Mouse (Mus musculus) midbrain, embryonic 15.5 days (tissue): ENCODE data around the gene Lyzl4. TPM values are rescaled to one million over a fixed set of nuclear protein-coding genes. Genes with fewer than 3 reads are reported as not detected.

ENCODE experiments used
- ATAC-seq: fragments of 200-750 bp; cut with Nextera tagmentation; replicated peaks from 2 replicates; pipeline ENCODE4 v1.8.0; 2017; ENCODE audit warnings: moderate TSS enrichment
- H3K27ac ChIP-seq: fragments of 300-500 bp; sonication (generic); 2 replicates; pipeline ENCODE4 v1.5.1; 2015; ENCODE audit warnings: mild to moderate bottlenecking, inconsistent platforms
- H3K27me3 ChIP-seq: fragments of 300-500 bp; sonication (generic); replicated peaks from 2 replicates; pipeline ENCODE4 v1.6.1; 2015; ENCODE audit warnings: inconsistent platforms
- H3K36me3 ChIP-seq: fragments of 300-500 bp; sonication (generic); replicated peaks from 2 replicates; pipeline ENCODE4 v1.6.1; 2015; ENCODE audit warnings: inconsistent platforms
- H3K4me1 ChIP-seq: fragments of 300-500 bp; sonication (generic); 2 replicates; pipeline ENCODE4 v1.6.1; 2015; ENCODE audit warnings: inconsistent platforms
- H3K4me2 ChIP-seq: fragments of 300-500 bp; sonication (generic); 2 replicates; pipeline ENCODE4 v1.6.1; 2015; ENCODE audit warnings: inconsistent platforms, mild to moderate bottlenecking, moderate library complexity
- H3K4me3 ChIP-seq: fragments of 300-500 bp; sonication (generic); 2 replicates; pipeline ENCODE4 v1.5.1; 2015; ENCODE audit warnings: mild to moderate bottlenecking, inconsistent platforms
- H3K9ac ChIP-seq: fragments of 300-500 bp; sonication (generic); 2 replicates; pipeline ENCODE4 v1.6.1; 2015; ENCODE audit warnings: mild to moderate bottlenecking, inconsistent platforms
- H3K9me3 ChIP-seq: fragments of 300-500 bp; sonication (generic); 2 replicates; pipeline ENCODE4 v1.6.1; 2016; ENCODE audit warnings: inconsistent platforms
- WGBS: fragments of 180-500 bp; shearing (Covaris S2); methylation state at CpG from one replicate; pipeline ENCODE4 v1.1.7; 2015; ENCODE audit warnings: mixed read lengths; 5-methylcytosine and 5-hydroxymethylcytosine counted together
- polyA plus RNA-seq: library from polyadenylated mRNA; unstranded; fragments of >200 nt; fragmentation: Nextera tagmentation; extraction: Ambion mirVana; gene quantifications from 2 replicates; pipeline ENCODE4 v1.2.1, GENCODE M21; 2015

Lyzl4 gene
- polyA plus RNA-seq, 1 experiment from 2014 or later, result 0.18 TPM

GRCm38 (mm10) chr9:121549010-121549409 lies 92.9 kb downstream of the Lyzl4 start:
- Histone ChIP-seq H3K4me3 (no peak overlapping the region), H3K27ac (no peak overlapping the region), H3K27me3 (no peaks in the 10 kb centered on the region), H3K36me3 (no peaks in the 10 kb centered on the region), H3K9me3 (no peaks in the 10 kb centered on the region), H3K4me2 (no peak overlapping the region), H3K9ac (no peak overlapping the region), H3K4me1 (no peaks in the 10 kb centered on the region)
- 70% methylated on average over 5 of the region's 5 CpGs for WGBS
- no peak for ATAC-seq

GRCm38 (mm10) chr9:121547431-121547830 lies 94.5 kb downstream of the Lyzl4 start:
- H3K9me3 ChIP-seq, result no peaks in the 10 kb centered on the region
- H3K4me3 ChIP-seq, result no peak overlapping the region
- H3K4me2 ChIP-seq, result no peak overlapping the region
- WGBS, result 58% methylated on average over 4 of the region's 4 CpGs
- H3K9ac ChIP-seq, result no peak overlapping the region
- no peaks in the 10 kb centered on the region for H3K4me1 ChIP-seq
- no peaks in the 10 kb centered on the region for H3K27me3 ChIP-seq
- no peak for ATAC-seq
- H3K27ac ChIP-seq, result no peak overlapping the region
- no peaks in the 10 kb centered on the region for H3K36me3 ChIP-seq

GRCm38 (mm10) chr9:121541530-121541929 lies 100.4 kb downstream of the Lyzl4 start:
- Histone ChIP-seq H3K4me1 (no peaks in the 10 kb centered on the region), H3K36me3 (no peaks in the 10 kb centered on the region), H3K4me3 (no peak overlapping the region), H3K9ac (no peak overlapping the region), H3K27me3 (no peaks in the 10 kb centered on the region), H3K27ac (no peak overlapping the region), H3K4me2 (no peak overlapping the region), H3K9me3 (no peaks in the 10 kb centered on the region)
- ATAC-seq, result no peak

GRCm38 (mm10) chr9:121532626-121533025 lies 109.3 kb downstream of the Lyzl4 start:
- no peaks in the 10 kb centered on the region for H3K9me3 ChIP-seq
- H3K4me1 ChIP-seq, result no peaks in the 10 kb centered on the region
- H3K9ac ChIP-seq, result no peak overlapping the region
- H3K4me2 ChIP-seq, result no peak overlapping the region
- H3K36me3 ChIP-seq, result no peaks in the 10 kb centered on the region
- H3K27me3 ChIP-seq, result no peaks in the 10 kb centered on the region
- no peak overlapping the region for H3K27ac ChIP-seq
- H3K4me3 ChIP-seq, result no peak overlapping the region
- WGBS, result 58% methylated on average over 9 of the region's 9 CpGs
- ATAC-seq, result no peak

- Histone ChIP-seq H3K4me3 (no peak overlapping the region), H3K9me3 (no peaks in the 10 kb centered on the region), H3K36me3 (no peaks in the 10 kb centered on the region), H3K9ac (no peak overlapping the region), H3K4me2 (no peak overlapping the region), H3K4me1 (no peaks in the 10 kb centered on the region), H3K27me3 (no peaks in the 10 kb centered on the region), H3K27ac (no peak overlapping the region)
- ATAC-seq, result no peak
- WGBS, result 62% methylated on average over 8 of the region's 8 CpGs
These were observed 113.1 kb downstream of the Lyzl4 start for GRCm38 (mm10) chr9:121528605-121529357.

Other genes starting within 250 kb of the Lyzl4 start
- gene Cck, start 146.4 kb downstream of the Lyzl4 start, polyA plus RNA-seq, result 26.2 and 32.5 TPM in 2 replicates
- gene Vipr1, start 620 bp upstream of the Lyzl4 start, polyA plus RNA-seq, result 0.14 and 0.15 TPM in 2 replicates
- gene Sec22c, start 63.4 kb upstream of the Lyzl4 start, polyA plus RNA-seq, result 36.9 and 39.4 TPM in 2 replicates
- 139 and 149 TPM in 2 replicates for gene Ss18l2, start 68.2 kb upstream of the Lyzl4 start, polyA plus RNA-seq
- gene Nktr, start 77.1 kb upstream of the Lyzl4 start, polyA plus RNA-seq, result 51.0 and 52.1 TPM in 2 replicates
- 28.8 and 30.3 TPM in 2 replicates for gene Zfp651, start 117.2 kb upstream of the Lyzl4 start, polyA plus RNA-seq
- 1.6 and 1.9 TPM in 2 replicates for gene Klhl40, start 135.5 kb upstream of the Lyzl4 start, polyA plus RNA-seq
- 0.09 TPM in 1 of 2 replicates, not detected in the other for gene Hhatl, start 150.4 kb upstream of the Lyzl4 start, polyA plus RNA-seq
- 4.1 and 4.2 TPM in 2 replicates for gene Ccdc13, start 197.4 kb upstream of the Lyzl4 start, polyA plus RNA-seq
- 142 and 144 TPM in 2 replicates for gene Higd1a, start 216.3 kb upstream of the Lyzl4 start, polyA plus RNA-seq